Mouse (Mus musculus) c-Kit-positive CD71-positive TER-119-positive erythroid progenitor cells, embryonic 14.5 days (primary cell): ENCODE measurements around the gene Tle1.
A peak's percentile ranks its signal among the peaks of the same experiment; 100 is the strongest.

ENCODE experiments used
- DNase-seq: peaks from one replicate; pipeline ENCODE4 v3.0.0-alpha.2; 2013; ENCODE audit warnings: low spot score

Gene Tle1

DNA sequence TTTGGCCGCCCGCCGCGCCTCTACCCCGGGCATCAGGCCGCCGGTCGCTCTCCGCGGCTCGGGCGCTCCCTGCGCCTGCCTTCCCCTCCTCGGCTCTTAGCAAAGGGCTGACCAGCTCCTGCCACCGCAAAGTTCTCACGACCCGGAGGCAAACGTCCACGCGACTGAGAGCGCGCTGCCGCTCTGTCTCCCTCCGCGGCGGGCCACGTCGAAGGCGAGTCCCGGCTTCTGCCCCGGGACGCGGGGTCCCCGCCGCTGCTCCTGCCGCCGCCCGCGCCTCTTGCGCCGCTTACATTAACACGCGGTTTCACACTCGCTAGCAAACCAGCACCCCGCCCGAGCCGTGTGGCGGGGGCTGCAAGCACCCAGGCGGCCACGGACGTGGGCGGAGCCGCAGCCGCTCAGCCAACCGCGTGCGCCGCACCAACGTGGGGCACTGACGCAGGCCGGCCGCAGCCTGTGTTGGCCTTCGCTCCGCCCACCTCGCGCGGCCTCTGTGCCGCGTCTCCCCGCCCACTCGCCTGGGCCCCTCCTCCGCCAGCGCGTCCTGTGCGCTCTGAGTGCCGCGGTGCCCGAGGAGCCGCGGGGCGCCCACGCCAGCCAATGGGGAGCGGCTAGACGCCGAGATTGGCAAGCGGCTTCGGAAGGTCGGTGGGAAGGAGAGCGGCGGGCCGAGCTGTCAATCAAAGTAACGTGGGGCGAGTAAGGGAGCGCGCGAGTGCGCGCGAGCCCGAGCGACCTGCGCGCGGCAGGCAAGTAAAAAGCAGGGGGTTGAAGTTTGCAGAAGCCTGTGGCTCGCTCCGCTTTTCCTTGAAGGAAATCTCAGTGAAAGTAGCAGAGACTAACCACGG, at the start of gene Tle1:
Gene Tle1 (minus strand): TSS at position 361 of the 851 bp plus-strand sequence.
- DNase-seq: peak; percentile 96

DNA sequence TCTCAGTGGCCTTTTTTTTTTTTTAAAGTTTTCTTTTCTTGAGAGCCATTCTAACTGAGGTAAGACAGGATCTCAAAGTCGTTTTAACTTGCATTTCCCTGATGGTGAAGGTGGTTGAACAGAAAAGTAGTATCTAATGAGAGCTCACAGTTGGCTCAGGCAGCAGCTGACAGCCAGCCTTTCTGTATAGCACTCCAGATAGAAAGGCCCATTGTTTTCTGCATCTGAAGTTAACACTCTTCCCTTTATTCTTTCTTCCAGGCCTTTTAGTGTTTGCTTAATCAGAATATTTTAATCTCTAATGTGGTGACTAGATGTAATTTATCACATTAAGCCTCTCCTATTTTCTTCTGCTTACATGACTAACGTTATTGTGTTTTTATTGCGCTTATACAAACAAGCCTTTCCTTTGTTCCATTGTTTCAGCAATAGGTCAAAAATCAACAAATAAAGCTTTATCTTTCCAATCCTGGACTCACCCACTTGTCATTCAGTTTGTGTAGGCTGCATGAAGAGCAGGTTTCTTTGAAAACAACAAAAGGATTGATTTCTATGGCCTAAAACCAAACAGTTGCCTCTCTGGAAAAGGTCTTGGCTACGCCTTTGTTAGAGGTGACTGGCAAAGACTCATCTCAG, 33.0 kb upstream of the Tle1 start:
- no peak for DNase-seq

DNA sequence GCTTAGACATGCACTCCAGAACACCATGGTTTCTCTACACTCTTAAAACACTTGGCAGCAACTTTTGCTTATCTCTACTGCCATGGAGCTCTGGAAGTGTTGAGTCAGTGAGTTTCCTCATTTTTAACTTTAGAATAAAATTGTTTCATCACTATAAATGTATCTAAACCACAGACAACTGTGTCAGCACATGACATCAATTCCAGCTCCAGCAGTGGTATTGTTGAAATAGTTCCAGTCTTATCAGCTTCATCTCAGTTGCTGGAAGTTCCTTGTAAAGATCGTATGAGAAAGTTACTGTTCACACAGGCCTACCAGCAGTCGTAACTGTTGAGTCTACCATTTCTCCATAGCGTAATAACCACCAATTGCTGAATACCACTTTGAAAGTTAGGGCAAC, 31.5 kb upstream of the Tle1 start:
- no peak for DNase-seq

GRCm38 (mm10) chr4:72230832-72231231, 30.1 kb upstream of the Tle1 start:
- DNase-seq: no peak

DNA sequence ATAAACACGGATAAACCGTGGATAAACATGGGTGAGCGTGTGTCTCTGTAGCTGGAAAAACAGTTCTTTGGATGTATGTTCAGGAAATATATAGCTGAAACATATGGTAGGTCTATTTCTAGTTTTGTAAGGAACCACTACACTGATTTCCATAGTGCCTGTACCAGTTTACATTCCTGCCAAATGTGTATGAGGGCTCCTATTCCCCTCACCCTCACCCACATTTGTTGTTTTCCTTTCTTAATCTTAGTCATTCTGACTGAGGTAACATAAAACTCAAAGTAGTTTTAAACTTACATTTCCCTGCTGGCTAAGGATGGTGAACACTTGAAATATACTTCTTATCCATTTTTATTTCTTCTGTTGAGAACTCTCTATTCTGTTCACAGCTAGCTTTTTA, 20.9 kb upstream of the Tle1 start:
- no peak for DNase-seq

DNA sequence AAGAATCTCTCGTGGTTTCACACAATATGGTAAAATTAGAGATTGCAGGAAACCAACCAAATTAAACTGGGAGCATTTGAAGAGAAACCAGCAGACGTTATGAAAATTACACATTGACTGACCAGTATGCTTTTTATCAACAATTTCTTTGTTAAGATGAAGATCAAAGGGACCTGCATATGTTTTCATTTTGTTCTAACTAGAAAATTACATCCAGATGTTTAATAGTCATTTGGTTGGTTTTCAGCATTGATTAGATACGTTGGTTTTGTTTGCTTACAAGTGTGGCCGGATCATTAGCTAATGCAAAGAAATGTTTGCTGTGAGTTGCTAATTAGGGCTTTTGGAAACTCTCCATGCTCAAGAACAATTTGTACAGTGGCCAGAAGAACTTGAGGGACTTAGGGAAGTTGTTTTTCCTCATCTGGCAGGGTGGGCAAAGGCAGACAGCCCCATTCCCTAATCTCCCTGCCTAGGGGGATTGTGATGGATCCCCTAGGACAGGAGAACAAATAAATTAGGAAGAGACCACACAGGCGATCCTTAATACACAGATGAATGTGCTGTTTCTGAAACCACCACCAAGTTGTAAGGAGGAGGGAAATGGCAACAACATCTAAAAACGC, 3.8 kb upstream of the Tle1 start:
- no peak for DNase-seq

- no peak for DNase-seq
These were observed 837 bp upstream of the Tle1 start for GRCm38 (mm10) chr4:72201521-72201991.

DNA sequence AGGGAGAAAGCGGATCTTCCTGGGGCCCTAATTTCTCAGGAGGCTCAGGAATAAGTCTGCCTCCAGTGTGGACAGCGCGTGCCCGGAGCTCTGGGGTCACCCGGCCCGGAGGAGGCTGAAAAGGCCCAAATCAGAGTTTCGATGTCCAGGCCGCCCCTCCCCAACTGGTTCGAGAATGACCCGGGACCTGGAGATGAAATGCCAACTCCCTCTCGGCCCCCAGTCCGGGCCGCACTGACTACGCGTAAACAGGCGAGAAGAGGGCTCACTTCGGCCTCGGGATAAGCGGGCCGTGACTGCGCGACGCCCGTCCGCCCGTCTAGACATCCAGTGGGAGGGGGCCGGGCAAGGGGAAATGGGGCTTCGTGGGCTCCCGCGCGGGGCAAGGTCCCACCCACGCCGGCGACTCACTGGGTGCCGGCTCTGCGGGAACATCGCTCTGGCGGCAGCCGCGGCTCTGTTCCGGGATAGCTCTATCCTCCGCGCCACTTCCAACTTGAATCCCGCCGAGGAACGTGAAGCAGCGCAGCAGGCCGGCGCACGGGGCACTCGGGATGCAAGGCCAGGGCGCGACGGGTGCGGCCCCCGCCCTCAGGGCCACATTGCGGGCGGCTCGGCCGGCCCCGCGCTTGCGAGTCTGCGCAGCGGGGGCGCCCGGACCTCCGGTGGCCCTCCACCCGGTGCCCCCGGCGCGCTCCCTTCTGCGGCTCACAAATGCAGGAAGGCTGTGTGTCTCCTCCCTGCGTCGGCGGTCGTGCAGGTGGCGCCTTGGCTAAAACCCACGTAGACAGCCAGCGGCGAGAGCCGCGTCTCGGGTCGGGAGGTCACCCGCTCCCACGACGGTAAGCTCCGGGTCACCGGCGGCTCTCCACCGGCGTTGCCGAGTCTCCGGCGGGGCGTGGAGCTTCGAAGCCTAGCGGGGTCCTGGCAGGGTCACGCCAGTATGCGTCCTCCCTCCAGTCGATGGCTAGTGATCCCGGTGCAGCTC, 854 bp downstream of the Tle1 start:
- DNase-seq: peak; percentile 40

DNA sequence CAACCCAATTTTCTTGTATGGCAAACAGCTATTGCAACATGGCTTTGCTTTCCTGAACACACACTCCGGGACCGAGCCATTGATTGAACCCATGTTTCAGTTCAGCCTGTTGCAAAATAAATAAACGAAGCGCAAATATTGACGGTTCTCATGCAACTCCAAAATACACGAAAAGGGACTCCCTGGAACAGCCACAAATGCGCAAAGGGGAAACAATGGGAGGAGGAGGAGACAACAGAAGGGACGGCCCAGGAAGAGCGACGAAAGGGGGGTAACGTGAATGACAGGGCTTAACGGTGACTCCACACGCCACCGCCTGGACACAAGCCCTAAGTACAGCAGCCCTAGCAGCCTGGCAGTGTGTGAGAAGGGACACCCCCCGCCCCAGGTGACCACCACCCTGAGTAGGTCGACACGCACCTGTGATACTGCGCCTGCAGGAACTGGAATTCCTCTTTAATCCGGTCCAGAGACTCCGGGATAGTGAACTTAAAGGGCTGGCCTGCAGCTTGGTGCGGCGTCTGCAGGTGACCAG, 1.8 kb downstream of the Tle1 start:
- peak; percentile 64 for DNase-seq

DNA sequence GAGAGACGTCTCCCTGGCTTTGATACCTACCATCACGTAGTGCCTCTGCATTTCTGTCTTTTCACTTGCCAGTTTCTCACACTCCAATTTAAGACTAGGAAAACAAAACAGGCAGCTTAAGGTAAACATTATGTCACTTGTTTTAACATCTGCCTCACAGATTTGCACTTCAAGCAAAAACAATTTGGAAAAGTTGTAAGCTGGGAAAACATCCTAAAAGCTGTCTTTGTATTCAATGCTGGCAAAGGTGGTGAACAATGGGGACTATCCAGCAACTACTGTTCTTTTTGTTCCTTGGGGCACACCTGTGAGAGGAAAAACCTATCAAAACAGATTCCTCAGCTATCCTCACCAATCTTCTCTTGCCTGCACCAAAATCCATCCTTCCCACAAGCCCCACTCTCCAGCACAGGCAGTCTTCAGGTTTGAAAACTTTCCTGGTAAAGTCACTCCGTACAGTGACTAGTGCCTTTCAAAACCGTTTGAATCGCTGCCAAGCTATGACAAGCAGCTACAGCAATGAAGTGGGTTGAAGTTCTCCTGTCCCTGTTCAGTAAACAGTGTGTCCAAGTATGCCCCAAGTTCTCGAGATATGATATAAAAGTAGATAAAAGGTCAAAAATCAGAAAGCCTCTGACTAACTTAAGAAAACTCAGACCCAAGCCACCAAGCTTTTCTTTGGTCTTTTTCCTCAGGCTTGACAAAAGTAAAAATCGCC, 2.7 kb downstream of the Tle1 start:
- DNase-seq: no peak

- no peak for DNase-seq
These were observed 5.4 kb downstream of the Tle1 start for GRCm38 (mm10) chr4:72195116-72195835.

GRCm38 (mm10) chr4:72193276-72193675, 7.4 kb downstream of the Tle1 start:
- DNase-seq: no peak

GRCm38 (mm10) chr4:72184476-72184875, 16.2 kb downstream of the Tle1 start:
- no peak for DNase-seq

DNA sequence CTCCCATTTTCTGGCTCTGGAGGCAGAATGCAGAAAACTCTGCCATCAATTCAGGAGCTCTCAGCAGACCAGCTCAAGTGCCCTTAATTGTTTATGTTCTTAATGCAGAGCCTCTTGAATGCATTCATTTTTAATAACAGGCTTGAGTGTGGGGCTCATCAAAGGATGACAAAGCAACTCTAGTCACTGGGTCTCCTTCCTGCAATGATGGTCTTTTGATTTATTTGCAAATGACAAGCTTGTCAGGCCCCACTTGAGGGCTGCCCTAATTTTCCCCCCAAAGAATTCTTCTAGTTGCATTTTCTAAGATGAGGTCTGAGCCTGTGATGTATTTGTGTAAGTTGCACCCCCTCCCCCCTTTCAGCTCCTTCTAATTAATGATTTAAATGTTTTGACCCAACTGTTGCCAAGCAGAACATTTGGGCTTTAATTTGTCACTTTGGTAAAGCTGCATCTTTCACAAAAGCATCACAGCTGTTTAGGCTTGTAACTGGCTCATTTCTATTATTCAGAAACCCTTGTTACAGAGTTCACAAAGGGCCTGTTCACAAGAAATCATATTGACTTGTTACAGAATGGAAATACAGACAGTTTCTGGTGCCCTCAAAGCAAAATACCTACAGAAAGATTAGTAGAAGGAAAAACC, 18.3 kb downstream of the Tle1 start:
- DNase-seq: no peak

- no peak for DNase-seq
These were observed 24.8 kb downstream of the Tle1 start for GRCm38 (mm10) chr4:72175943-72176342.

GRCm38 (mm10) chr4:72168267-72168666, 32.5 kb downstream of the Tle1 start:
- no peak for DNase-seq

- DNase-seq: no peak
These were observed 32.9 kb downstream of the Tle1 start for GRCm38 (mm10) chr4:72167761-72168229.

GRCm38 (mm10) chr4:72167171-72167570, 33.5 kb downstream of the Tle1 start:
- DNase-seq: no peak

- DNase-seq: no peak
These were observed 34.2 kb downstream of the Tle1 start for GRCm38 (mm10) chr4:72166561-72166960.
